In the genomic region with DNA sequence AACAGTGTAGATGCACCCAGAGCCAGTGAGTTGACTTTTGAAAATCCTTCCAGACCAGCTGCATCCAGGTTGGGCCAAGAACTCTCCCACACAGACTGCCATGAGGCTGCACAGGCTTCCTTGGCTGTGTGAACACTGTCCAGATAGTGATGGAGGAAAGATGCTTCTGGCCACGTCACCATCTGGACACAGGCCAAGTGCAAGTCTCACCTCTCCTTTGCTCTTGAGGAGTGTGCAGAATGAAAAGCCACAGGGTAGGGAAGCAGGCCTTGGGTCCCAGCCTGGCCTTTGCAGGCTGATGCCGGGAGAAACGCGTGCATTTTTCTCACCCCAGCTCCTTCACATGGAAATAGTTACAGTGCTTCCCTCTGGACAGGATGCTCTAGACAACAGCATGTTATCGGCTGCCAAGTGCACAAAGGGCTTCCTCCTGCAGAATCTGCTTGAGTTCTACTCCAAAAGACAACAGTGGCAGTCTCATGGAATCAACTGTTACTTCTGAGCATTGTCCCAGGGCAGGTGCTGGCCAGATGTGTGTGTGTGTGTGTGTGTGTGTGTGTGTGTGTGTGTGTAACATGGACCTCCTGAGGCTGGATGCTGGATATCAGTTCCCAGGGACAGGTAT, we compare ENCODE assay signal across 11 mouse cellular contexts. TPM values are rescaled to one million over a fixed set of nuclear protein-coding genes. Genes with fewer than 3 reads are reported as not detected.
DNase-seq lines count a peak whose midpoint lies in the region; ATAC-seq and TF ChIP-seq lines count a peak whose summit lies in the region.
"Had no signal": no experiment of that assay in that cellular context is flagged by ENCODE, and none has a peak within 500 bp of the region (broad histone marks: within the 10 kb centered on the region; RNA-seq: fewer than 3 reads in every experiment).

No protein-coding gene starts in this region.

- no peak overlapping the region for H3K9ac ChIP-seq in hindbrain, postnatal 0 days (replicated peaks; ENCODE audit: low read length)
- no peak overlapping the region for H3K9ac ChIP-seq in hindbrain, embryonic 12.5 days
- no peak overlapping the region for H3K9ac ChIP-seq in intestine, embryonic 15.5 days
- H3K9ac ChIP-seq: liver, embryonic 13.5 days; midbrain, embryonic 15.5 days had no signal

- no peak overlapping the region for H3K4me3 ChIP-seq in hindbrain, postnatal 0 days (ENCODE audit: low read length)
- no peak overlapping the region for H3K4me3 ChIP-seq in hindbrain, embryonic 12.5 days
- no peak overlapping the region for H3K4me3 ChIP-seq in intestine, embryonic 15.5 days (replicated peaks)
- H3K4me3 ChIP-seq: liver, embryonic 13.5 days; midbrain, embryonic 15.5 days had no signal

- H3K4me1 ChIP-seq in hindbrain, postnatal 0 days (ENCODE audit: insufficient read depth, low read length), result 0 out of 2 replicates have a peak, but pooled peaks cover 7% of the 10 kb centered on the region
- H3K4me1 ChIP-seq in hindbrain, embryonic 12.5 days, result peaks cover 10% of the 10 kb centered on the region
- peaks cover 18% of the 10 kb centered on the region for H3K4me1 ChIP-seq in intestine, embryonic 15.5 days (replicated peaks)
- H3K4me1 ChIP-seq: liver, embryonic 13.5 days had no signal

- no peaks in the 10 kb centered on the region for H3K9me3 ChIP-seq in hindbrain, postnatal 0 days (ENCODE audit: low read length)
- no peaks in the 10 kb centered on the region for H3K9me3 ChIP-seq in hindbrain, embryonic 12.5 days (replicated peaks)
- H3K9me3 ChIP-seq in intestine, embryonic 15.5 days, result no peaks in the 10 kb centered on the region
- H3K9me3 ChIP-seq: liver, embryonic 13.5 days; midbrain, embryonic 15.5 days had no signal

- no peak for DNase-seq in hindbrain, postnatal 0 days (ENCODE audit: low spot score)
- DNase-seq in Muller cell, postnatal 12 days (ENCODE audit: inconsistent ontology term), result peak; percentile 46
- DNase-seq in gastrocnemius, postnatal 4 days (ENCODE audit: low spot score in 2 of 2), result peak; percentile 45 to 71
- no peak for DNase-seq in thymus, postnatal 14 days
- DNase-seq: B cell, adult 2 months; liver, embryonic 13.5 days had no signal

- 0 out of 2 replicates have a peak, but pooled peaks cover 1% of the 10 kb centered on the region for H3K27me3 ChIP-seq in hindbrain, postnatal 0 days (ENCODE audit: insufficient read depth, low read length)
- peaks cover 25% of the 10 kb centered on the region for H3K27me3 ChIP-seq in hindbrain, embryonic 12.5 days
- 0 out of 2 replicates have a peak, but pooled peaks cover 5% of the 10 kb centered on the region for H3K27me3 ChIP-seq in intestine, embryonic 15.5 days (replicated peaks)

- peak; percentile 38; the same call in 1 of the 2 replicates for ATAC-seq in hindbrain, postnatal 0 days
- ATAC-seq in hindbrain, embryonic 12.5 days (ENCODE audit: low FRiP score), result no peak
- ATAC-seq in intestine, embryonic 15.5 days, result peak; percentile 61
- no peak for ATAC-seq in granulocyte monocyte progenitor cell, adult 5-6 weeks (replicated peaks; ENCODE audit: poor library complexity, severe bottlenecking)
- no peak for ATAC-seq in megakaryocyte progenitor cell, adult 5-6 weeks (replicated peaks; ENCODE audit: poor library complexity)
- ATAC-seq: midbrain, embryonic 15.5 days had no signal

- WGBS in hindbrain, postnatal 0 days, result 54% methylated on average over 5 of the region's 5 CpGs
- 72% methylated on average over 5 of the region's 5 CpGs for WGBS in hindbrain, embryonic 12.5 days
- WGBS in intestine, embryonic 15.5 days, result 47% methylated on average over 5 of the region's 5 CpGs

- no peak overlapping the region for H3K27ac ChIP-seq in hindbrain, postnatal 0 days
- H3K27ac ChIP-seq in hindbrain, embryonic 12.5 days, result no peak overlapping the region
- peak overlapping the region; percentile 41; the same call in 1 of the 2 replicates for H3K27ac ChIP-seq in intestine, embryonic 15.5 days
- H3K27ac ChIP-seq: liver, embryonic 13.5 days; midbrain, embryonic 15.5 days had no signal

- no peak for TF ChIP-seq CTCF in hindbrain, postnatal 0 days (IDR thresholded peaks at IDR 0.05; ENCODE audit: low read depth)

- no peaks in the 10 kb centered on the region for H3K36me3 ChIP-seq in hindbrain, postnatal 0 days (ENCODE audit: insufficient read depth, low read length)
- no peaks in the 10 kb centered on the region for H3K36me3 ChIP-seq in hindbrain, embryonic 12.5 days
- no peaks in the 10 kb centered on the region for H3K36me3 ChIP-seq in intestine, embryonic 15.5 days
- H3K36me3 ChIP-seq: liver, embryonic 13.5 days; midbrain, embryonic 15.5 days had no signal

- no peak overlapping the region for H3K4me2 ChIP-seq in hindbrain, postnatal 0 days (ENCODE audit: low read depth, low read length)
- H3K4me2 ChIP-seq in hindbrain, embryonic 12.5 days (replicated peaks), result no peak overlapping the region
- H3K4me2 ChIP-seq in intestine, embryonic 15.5 days (replicated peaks), result no peak overlapping the region
- H3K4me2 ChIP-seq: liver, embryonic 13.5 days; midbrain, embryonic 15.5 days had no signal

RNA-seq across cellular contexts. Expression of gene Pmp22, which starts 2.8 kb away (rescaled TPM):
- total RNA-seq in hindbrain, postnatal 0 days (2014; rRNA removed), result 45.6 and 74.2 TPM in 2 replicates
- 37.8 and 44.1 TPM in 2 replicates for polyA plus RNA-seq in hindbrain, postnatal 0 days (2015; fragmentation: Nextera tagmentation; extraction: Ambion mirVana)
- polyA plus RNA-seq in hindbrain, embryonic 12.5 days (2016; fragmentation: Nextera tagmentation; extraction: Ambion mirVana), result 68.7 and 76.0 TPM in 2 replicates
- 100 to 1,000 TPM; 370 to 372 TPM for total RNA-seq in gastrocnemius, postnatal 4 days (2021)
- 111 and 115 TPM in 2 replicates for polyA plus RNA-seq in intestine, embryonic 15.5 days (2015; fragmentation: Nextera tagmentation; extraction: Ambion mirVana)
- not detected in 2 replicates for total RNA-seq in granulocyte monocyte progenitor cell, adult 5-6 weeks (2014; fragmentation: Nextera tagmentation)
- total RNA-seq in granulocyte monocyte progenitor cell, adult 5-6 weeks (2017), result not detected in 2 replicates
- total RNA-seq in megakaryocyte progenitor cell, adult 5-6 weeks (2015), result not detected in 2 replicates
- total RNA-seq in megakaryocyte progenitor cell, adult 5-6 weeks (2017), result not detected in 2 replicates

Comparison
In these comparisons a context has a peak if more than half of its experiments do, and no peak if none do; other contexts are left out.
1. ATAC-seq: peak in hindbrain, postnatal 0 days (single experiment) and intestine, embryonic 15.5 days (single experiment); none in hindbrain, embryonic 12.5 days (single experiment), granulocyte monocyte progenitor cell, adult 5-6 weeks (single experiment) and megakaryocyte progenitor cell, adult 5-6 weeks (single experiment).
2. DNase-seq: peak in Muller cell, postnatal 12 days (single experiment) and gastrocnemius, postnatal 4 days (2 of 2); none in hindbrain, postnatal 0 days (single experiment) and thymus, postnatal 14 days (single experiment).
3. RNA of gene Pmp22, which starts 2.8 kb away (total RNA-seq): 370 to 372 TPM in gastrocnemius, postnatal 4 days and 45.6 to 74.2 TPM in hindbrain, postnatal 0 days; not detected in granulocyte monocyte progenitor cell, adult 5-6 weeks and not detected in megakaryocyte progenitor cell, adult 5-6 weeks; every median in the first group is over 10 times any median in the second.